Mouse (Mus musculus) spleen, adult 2 months (tissue): Measurements from ENCODE around the gene Wnt9a.

Experiments used
- CTCF ChIP-seq: fragments of 200-500 bp; IDR thresholded peaks from 2 replicates; pipeline ENCODE4 v1.5.1; 2011; ENCODE audit warnings: mild to moderate bottlenecking, inconsistent platforms; ENCODE audit not compliant: insufficient read depth, insufficient read length, insufficient replicate concordance; ENCODE audit errors: extremely low read depth
- POLR2A ChIP-seq: fragments of 200-500 bp; IDR thresholded peaks from 2 replicates; pipeline ENCODE4 v1.6.1; 2011; ENCODE audit warnings: low read depth, low read length, inconsistent platforms

GRCm38 (mm10) chr11:59337955-59338735, 31.4 kb downstream of the Wnt9a start:
- TF ChIP-seq POLR2A (no peak), CTCF (no peak)
